Mouse (Mus musculus) kidney, adult 2 months (tissue): Measurements from ENCODE around the gene Metap2. TPM values are rescaled to one million over a fixed set of nuclear protein-coding genes. Genes with fewer than 3 reads are reported as not detected.

Experiments
- DNase-seq: peaks from one replicate; pipeline ENCODE4 v3.0.0; 2021
- H3K27ac ChIP-seq: fragments of 200-500 bp; 2 replicates; pipeline ENCODE4 v1.5.1; 2012; ENCODE audit warnings: low read depth, low read length, control low read depth, inconsistent platforms; ENCODE audit not compliant: insufficient read depth
- H3K27me3 ChIP-seq: fragments of 200-500 bp; replicated peaks from 2 replicates; pipeline ENCODE4 v1.6.1; 2012; ENCODE audit warnings: mild to moderate bottlenecking, moderate library complexity, low read length, inconsistent platforms; ENCODE audit not compliant: control insufficient read depth, insufficient read depth
- H3K36me3 ChIP-seq: fragments of 200-500 bp; 2 replicates; pipeline ENCODE4 v1.6.1; 2012; ENCODE audit warnings: mild to moderate bottlenecking, moderate library complexity, low read length, inconsistent platforms; ENCODE audit not compliant: control insufficient read depth, insufficient read depth
- H3K4me1 ChIP-seq: fragments of 200-500 bp; 2 replicates; pipeline ENCODE4 v1.6.1; 2011; ENCODE audit warnings: low read length; ENCODE audit not compliant: control insufficient read depth, insufficient read depth
- H3K4me3 ChIP-seq: fragments of 200-500 bp; 2 replicates; pipeline ENCODE4 v1.5.1; 2011; ENCODE audit warnings: mild to moderate bottlenecking, low read depth, low read length, control low read depth; ENCODE audit not compliant: insufficient read depth
- CTCF ChIP-seq: fragments of 200-500 bp; conservative IDR thresholded peaks from 2 replicates; pipeline ENCODE4 v1.5.1; 2011; ENCODE audit warnings: low read depth, mild to moderate bottlenecking, control low read depth, low read length, moderate library complexity, mixed read lengths; ENCODE audit not compliant: insufficient read depth, insufficient read length
- POLR2A ChIP-seq: fragments of 200-500 bp; IDR thresholded peaks from one replicate; pipeline ENCODE4 v1.6.1; 2011; ENCODE audit warnings: low read depth, low read length, control low read depth
- WGBS: fragments of 180-500 bp; shearing (Covaris S2); methylation state at CpG from one replicate; pipeline ENCODE4 v1.1.7; 2018; 5-methylcytosine and 5-hydroxymethylcytosine counted together
- polyA plus RNA-seq: library from polyadenylated mRNA; depleted of rRNA; stranded (reverse); fragments of >200 nt; gene quantifications from 2 replicates; pipeline ENCODE4 v1.2.3, GENCODE M21; 2012

Metap2 gene
- polyA plus RNA-seq, 1 experiment = 47.3 TPM

- Histone ChIP-seq H3K4me1 (no peaks in the 10 kb centered on the region; the same call in 1 of the 2 replicates), H3K36me3 (no peaks in the 10 kb centered on the region), H3K27ac (no peak overlapping the region), H3K27me3 (no peaks in the 10 kb centered on the region; the same call in 1 of the 2 replicates), H3K4me3 (no peak overlapping the region)
- no peak for DNase-seq
- TF ChIP-seq CTCF (no peak), POLR2A (no peak)
- 89% methylated on average over 5 of the region's 5 CpGs for WGBS
Observed at GRCm38 (mm10) chr10:93912136-93912855, 15.4 kb upstream of the Metap2 start.

- no peak overlapping the region for H3K27ac ChIP-seq
- no peak overlapping the region for H3K4me3 ChIP-seq
- DNase-seq = no peak
- no peaks in the 10 kb centered on the region; the same call in 1 of the 2 replicates for H3K27me3 ChIP-seq
- no peaks in the 10 kb centered on the region for H3K36me3 ChIP-seq
- no peaks in the 10 kb centered on the region; the same call in 1 of the 2 replicates for H3K4me1 ChIP-seq
- WGBS = 82% methylated on average over 5 of the region's 5 CpGs
- TF ChIP-seq POLR2A (no peak), CTCF (no peak)
Observed at GRCm38 (mm10) chr10:93911326-93911725, 14.4 kb upstream of the Metap2 start.

GRCm38 (mm10) chr10:93909811-93910446 lies 13.0 kb upstream of the Metap2 start:
- no peak overlapping the region for H3K4me3 ChIP-seq
- H3K4me1 ChIP-seq = no peaks in the 10 kb centered on the region; the same call in 1 of the 2 replicates
- no peaks in the 10 kb centered on the region for H3K36me3 ChIP-seq
- 92% methylated on average over 5 of the region's 5 CpGs for WGBS
- DNase-seq = no peak
- H3K27ac ChIP-seq = no peak overlapping the region
- H3K27me3 ChIP-seq = no peaks in the 10 kb centered on the region; the same call in 1 of the 2 replicates
- no peak for TF ChIP-seq CTCF
- no peak for TF ChIP-seq POLR2A

- no peak for DNase-seq
- TF ChIP-seq POLR2A (no peak), CTCF (no peak)
- H3K27me3 ChIP-seq = no peaks in the 10 kb centered on the region; the same call in 1 of the 2 replicates
- no peak overlapping the region for H3K4me3 ChIP-seq
- H3K36me3 ChIP-seq = no peaks in the 10 kb centered on the region
- 60% methylated on average over 1 of the region's 1 CpGs for WGBS
- no peak overlapping the region for H3K27ac ChIP-seq
- H3K4me1 ChIP-seq = no peaks in the 10 kb centered on the region
Observed at GRCm38 (mm10) chr10:93909015-93909414, 12.1 kb upstream of the Metap2 start.

GRCm38 (mm10) chr10:93908540-93908939 lies 11.6 kb upstream of the Metap2 start:
- Histone ChIP-seq H3K27me3 (no peaks in the 10 kb centered on the region; the same call in 1 of the 2 replicates), H3K27ac (no peak overlapping the region; the same call in 1 of the 2 replicates), H3K4me1 (no peaks in the 10 kb centered on the region), H3K36me3 (no peaks in the 10 kb centered on the region), H3K4me3 (no peak overlapping the region)
- no peak for TF ChIP-seq POLR2A
- TF ChIP-seq CTCF = no peak
- WGBS = 77% methylated on average over 7 of the region's 7 CpGs
- no peak for DNase-seq

- 48% methylated on average over 10 of the region's 10 CpGs for WGBS
- H3K36me3 ChIP-seq = no peaks in the 10 kb centered on the region
- no peaks in the 10 kb centered on the region for H3K27me3 ChIP-seq
- no peak overlapping the region for H3K4me3 ChIP-seq
- H3K4me1 ChIP-seq = no peaks in the 10 kb centered on the region
- DNase-seq = peak; percentile 20
- H3K27ac ChIP-seq = no peak overlapping the region
- TF ChIP-seq CTCF = no peak
- TF ChIP-seq POLR2A = no peak
Observed at GRCm38 (mm10) chr10:93907376-93907775, 10.5 kb upstream of the Metap2 start.

- no peak for DNase-seq
- H3K36me3 ChIP-seq = no peaks in the 10 kb centered on the region
- no peak overlapping the region for H3K4me3 ChIP-seq
- H3K27me3 ChIP-seq = no peaks in the 10 kb centered on the region
- H3K4me1 ChIP-seq = peaks cover 3% of the 10 kb centered on the region; the same call in 1 of the 2 replicates
- H3K27ac ChIP-seq = no peak overlapping the region
- no peak for TF ChIP-seq CTCF
- 85% methylated on average over 11 of the region's 11 CpGs for WGBS
Observed at GRCm38 (mm10) chr10:93899907-93900306, 3.0 kb upstream of the Metap2 start.
